Mouse (Mus musculus): Measurements from ENCODE around the gene Aire. TPM values are rescaled to one million over a fixed set of nuclear protein-coding genes. Genes with fewer than 3 reads are reported as not detected.

Aire gene
- total RNA-seq, 2 experiments from 2014 or later: 0.46 to 0.54 TPM

- TF ChIP-seq CTCF (conservative IDR thresholded peaks at IDR 0.05): no peak
- DNase-seq (ENCODE audit: low spot score in 2 of 2): no peak
- no peak overlapping the region for H3K4me3 ChIP-seq
- no peak overlapping the region for H3K27ac ChIP-seq
Observed at GRCm38 (mm10) chr10:78074977-78075376, 31.6 kb upstream of the Aire start.

- TF ChIP-seq CTCF (conservative IDR thresholded peaks at IDR 0.05): no peak
- no peak overlapping the region for H3K4me3 ChIP-seq
- H3K27ac ChIP-seq: no peak overlapping the region
- no peak for DNase-seq (ENCODE audit: low spot score in 2 of 2)
Observed at GRCm38 (mm10) chr10:78074151-78074550, 30.7 kb upstream of the Aire start.

DNA sequence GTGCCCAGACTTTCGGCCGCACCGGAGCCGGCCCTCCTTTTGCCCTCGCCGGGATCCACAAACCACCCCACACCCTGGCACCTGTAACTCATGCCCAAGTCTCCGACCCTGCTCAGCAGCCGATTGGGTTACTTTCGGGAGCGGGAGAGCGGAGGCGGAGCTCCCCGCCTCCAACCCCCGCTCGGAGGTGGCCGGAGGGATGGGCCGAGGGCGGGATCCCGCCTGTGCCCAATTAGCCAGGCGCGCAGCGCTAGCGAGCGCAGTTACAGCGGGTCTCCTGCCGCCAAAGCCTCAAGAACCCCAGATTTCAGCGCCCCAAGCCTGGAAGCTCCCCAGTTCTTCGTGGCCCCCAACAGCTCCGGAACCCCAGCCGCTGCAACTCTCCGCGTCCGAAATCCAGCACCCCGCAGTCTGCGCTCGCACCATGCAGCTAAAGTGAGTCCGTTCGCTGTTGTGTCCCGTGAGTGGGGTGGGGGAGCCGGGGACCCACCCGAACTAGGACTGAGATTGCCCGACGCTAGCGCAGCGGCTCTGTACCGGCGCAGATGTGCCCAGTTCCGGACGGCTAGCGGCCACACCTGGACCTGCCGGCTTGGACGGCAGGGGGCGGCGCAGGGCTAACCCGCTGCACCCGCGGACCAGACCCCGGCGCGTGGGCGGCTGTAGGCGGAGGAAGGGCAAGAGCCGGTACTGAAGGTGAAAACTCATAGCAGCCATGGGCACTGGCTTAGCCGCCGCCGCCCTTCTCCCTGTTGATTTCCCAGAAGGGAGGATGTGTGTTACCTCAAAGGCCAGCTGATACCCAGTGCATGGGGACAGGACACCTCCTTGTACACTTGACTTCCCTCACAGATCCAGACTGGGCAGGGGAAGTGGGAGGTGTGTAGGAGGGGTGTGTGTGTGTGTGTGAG lies 25.9 kb upstream of the Aire start, which contains the start of gene Icosl:
TSS of gene Icosl (plus strand) at position 202 of the 911 bp plus-strand sequence.
- Histone ChIP-seq H3K4me3 (peak within 1 kb of the TSS; percentile 82), H3K27ac (peak within 1 kb of the TSS; percentile 84)
- peak; percentile 73 for TF ChIP-seq CTCF (conservative IDR thresholded peaks at IDR 0.05)
- peak; percentile 28 to 55 for DNase-seq (ENCODE audit: low spot score in 2 of 2)

- no peak overlapping the region for H3K27ac ChIP-seq
- no peak for TF ChIP-seq CTCF (conservative IDR thresholded peaks at IDR 0.05)
- DNase-seq (ENCODE audit: low spot score in 2 of 2): no peak
- peak overlapping the region; percentile 82 for H3K4me3 ChIP-seq
Observed at GRCm38 (mm10) chr10:78068541-78068940, 25.1 kb upstream of the Aire start.

DNA sequence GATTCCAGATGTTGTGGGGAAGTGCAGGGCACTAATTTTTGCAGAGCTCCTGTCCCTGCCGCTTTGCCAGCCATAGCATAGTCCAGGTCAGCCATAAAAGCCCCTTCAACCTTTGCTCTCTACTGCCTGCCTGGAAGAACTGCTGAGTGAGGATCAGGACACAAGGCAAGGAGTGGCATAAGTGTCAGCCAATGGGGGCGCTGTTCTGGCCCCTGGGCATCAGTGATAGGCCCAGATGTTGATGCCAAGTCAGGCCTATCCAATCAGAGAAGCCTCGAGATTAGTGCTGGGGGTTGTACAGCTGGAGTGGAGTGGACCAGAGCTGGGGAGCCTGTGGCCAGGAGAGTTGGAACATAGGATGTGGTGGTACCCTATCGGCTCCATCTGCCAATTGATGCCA lies 23.8 kb upstream of the Aire start:
- Histone ChIP-seq H3K27ac (no peak overlapping the region), H3K4me3 (no peak overlapping the region)
- TF ChIP-seq CTCF (conservative IDR thresholded peaks at IDR 0.05): peak; percentile 24; the same call in 1 of the 2 replicates
- no peak for DNase-seq (ENCODE audit: low spot score in 2 of 2)

- DNase-seq (ENCODE audit: low spot score in 2 of 2): no peak
- TF ChIP-seq CTCF (conservative IDR thresholded peaks at IDR 0.05): no peak
- Histone ChIP-seq H3K27ac (no peak overlapping the region), H3K4me3 (no peak overlapping the region)
Observed at GRCm38 (mm10) chr10:78063122-78063521, 19.7 kb upstream of the Aire start.

DNA sequence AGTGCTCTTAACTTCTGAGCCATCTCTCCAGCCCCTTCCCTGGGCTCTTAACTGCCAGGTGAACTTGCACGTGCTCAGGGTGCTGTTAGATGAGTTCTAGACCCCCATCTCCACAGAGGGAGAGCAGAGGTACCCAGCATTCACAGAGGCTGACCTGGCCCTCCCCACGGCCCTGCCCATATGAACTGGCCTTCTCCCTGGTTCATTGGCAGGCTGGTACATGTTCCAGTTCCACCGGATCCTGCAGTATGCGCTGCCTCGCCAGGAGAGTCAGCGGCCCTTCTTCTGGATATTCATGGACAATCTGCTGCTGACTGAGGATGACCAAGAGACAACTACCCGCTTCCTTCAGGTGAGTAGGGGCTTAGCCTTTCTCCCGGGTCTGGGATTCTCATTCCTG lies 13.6 kb upstream of the Aire start:
- no peak overlapping the region for H3K4me3 ChIP-seq
- H3K27ac ChIP-seq: no peak overlapping the region
- no peak for DNase-seq (ENCODE audit: low spot score in 2 of 2)
- TF ChIP-seq CTCF (conservative IDR thresholded peaks at IDR 0.05): no peak

DNA sequence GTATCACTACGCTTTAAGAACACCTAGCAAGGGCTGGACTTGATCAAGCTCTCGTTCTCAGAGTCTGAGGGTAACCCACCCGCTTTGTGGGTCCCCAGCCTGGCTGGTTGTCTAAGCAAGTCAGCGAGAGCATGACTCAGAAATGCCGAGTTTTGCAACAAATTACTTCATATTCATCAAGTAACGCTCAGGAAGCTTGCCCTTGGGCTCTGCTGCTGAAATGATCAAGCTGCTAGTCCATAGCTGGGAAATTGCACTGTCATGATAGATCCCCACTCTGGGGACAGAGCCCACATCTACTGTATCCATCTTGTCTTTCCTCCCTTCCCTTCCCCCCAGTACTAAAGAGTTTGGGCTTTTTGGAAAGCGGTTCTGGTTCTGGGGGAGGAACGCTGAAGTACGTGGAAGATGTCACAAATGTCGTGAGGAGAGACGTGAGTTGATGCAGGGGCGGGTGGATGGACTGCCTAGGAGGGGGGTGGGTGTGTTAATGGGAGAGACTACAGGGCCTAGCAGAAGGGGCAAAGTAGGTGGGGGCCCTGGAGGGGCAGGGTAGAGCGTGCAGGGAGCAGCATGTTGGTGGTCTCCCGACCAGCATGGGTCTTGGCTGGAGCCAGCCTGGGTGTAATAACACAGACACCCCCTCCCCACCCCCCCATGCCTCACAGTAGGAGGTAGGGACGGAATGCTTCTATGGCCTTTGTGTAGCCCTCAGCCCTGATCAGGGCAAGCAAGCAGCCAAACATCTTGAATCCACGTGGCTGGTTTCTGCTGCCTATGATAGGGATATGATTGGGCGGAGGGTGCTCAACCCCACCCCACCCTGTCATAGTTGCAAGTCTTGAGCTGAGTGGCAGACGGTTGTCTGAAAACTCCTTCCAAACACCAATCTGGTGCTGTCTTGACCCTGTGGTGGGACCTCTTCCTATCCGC lies 11.5 kb upstream of the Aire start:
- DNase-seq (ENCODE audit: low spot score in 2 of 2): no peak
- H3K4me3 ChIP-seq: no peak overlapping the region
- TF ChIP-seq CTCF (conservative IDR thresholded peaks at IDR 0.05): no peak
- no peak overlapping the region for H3K27ac ChIP-seq

DNA sequence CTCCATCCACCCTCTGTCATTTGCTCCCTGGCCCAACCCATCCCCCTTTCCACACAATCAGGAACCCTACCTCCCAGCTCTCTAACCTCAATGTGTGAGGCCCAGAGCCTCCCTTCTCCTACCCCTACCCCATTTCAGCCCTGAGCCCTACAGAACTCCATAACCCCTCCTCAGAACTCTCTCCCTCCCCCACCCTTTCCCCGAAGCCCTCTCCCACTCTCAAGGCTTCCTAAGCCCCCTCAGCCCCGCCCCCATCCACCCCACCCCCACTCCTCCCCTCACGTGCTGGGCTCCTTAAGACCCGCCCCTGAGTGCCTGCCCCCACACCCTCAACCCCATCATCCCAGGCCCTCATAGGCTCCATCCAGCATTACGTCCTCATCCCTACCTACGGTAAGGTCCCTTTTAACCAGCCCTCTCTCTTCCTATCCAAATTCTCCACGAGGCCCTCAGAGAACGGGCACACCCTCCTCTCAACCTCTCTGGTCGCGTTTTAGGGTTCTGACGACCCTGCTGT lies 6.2 kb upstream of the Aire start:
- TF ChIP-seq CTCF (conservative IDR thresholded peaks at IDR 0.05): no peak
- H3K4me3 ChIP-seq: no peak overlapping the region
- no peak for DNase-seq (ENCODE audit: low spot score in 2 of 2)
- H3K27ac ChIP-seq: no peak overlapping the region

DNA sequence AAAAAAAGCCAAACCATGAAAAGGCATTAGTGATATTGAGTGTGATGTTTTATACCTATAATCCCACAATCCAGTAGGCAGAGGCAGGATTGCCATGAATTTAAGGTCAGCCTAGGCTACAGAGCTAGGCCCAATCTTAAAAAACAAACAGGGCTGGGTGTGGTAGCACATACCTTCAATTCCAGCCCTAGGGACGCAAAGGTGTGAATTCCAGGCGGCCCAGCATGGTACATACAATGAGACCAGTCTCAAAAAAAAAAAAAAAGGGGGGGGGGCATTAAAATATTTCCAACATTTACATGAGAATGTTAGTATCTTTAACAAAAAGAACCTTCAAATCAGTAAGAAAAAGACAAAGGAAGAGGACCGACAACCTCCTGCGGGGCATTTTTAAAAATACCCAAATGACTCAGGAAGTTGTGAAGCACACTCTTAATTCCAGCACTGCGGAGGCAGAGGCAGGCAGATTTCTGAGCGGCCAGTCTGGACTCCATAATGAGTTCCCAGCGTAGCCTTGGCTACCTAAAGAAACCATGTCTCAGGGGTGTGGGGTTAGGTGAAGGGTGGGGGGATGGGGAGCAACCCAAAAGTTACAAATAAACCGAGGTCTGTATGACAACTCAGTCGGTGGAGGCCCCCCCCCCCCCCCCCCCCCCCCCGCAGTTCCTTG lies 4.8 kb upstream of the Aire start:
- no peak for TF ChIP-seq CTCF (conservative IDR thresholded peaks at IDR 0.05)

GRCm38 (mm10) chr10:78046388-78046787 lies 3.0 kb upstream of the Aire start:
- no peak overlapping the region for H3K27ac ChIP-seq
- TF ChIP-seq CTCF (conservative IDR thresholded peaks at IDR 0.05): no peak
- no peak for DNase-seq (ENCODE audit: low spot score in 2 of 2)
- H3K4me3 ChIP-seq: no peak overlapping the region

More for the DNA sequence above, 4.8 kb upstream of the Aire start:
- Histone ChIP-seq H3K4me3 (no peak overlapping the region), H3K27ac (no peak overlapping the region)
- DNase-seq (ENCODE audit: low spot score in 2 of 2): no peak

DNA sequence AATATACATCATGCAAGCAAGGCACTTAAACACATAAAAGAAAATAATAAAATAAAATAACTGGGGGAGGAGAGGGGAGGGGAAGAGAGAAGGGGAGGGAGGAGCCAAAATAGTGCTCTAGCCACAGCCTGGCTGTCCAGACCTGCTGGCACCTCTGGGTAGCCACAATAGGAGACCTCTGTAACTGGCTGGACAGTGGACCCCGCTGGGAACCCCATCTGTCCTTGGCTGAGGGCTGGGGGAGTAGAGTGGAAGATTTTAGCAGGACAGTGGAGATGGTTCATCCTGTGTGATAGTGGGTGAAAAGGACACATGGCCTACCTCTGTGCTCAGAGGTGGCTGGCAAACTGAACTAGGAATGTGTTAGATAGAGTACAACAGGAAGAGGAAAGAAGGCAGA lies 1.1 kb upstream of the Aire start:
- Histone ChIP-seq H3K27ac (no peak overlapping the region), H3K4me3 (no peak overlapping the region)
- no peak for DNase-seq (ENCODE audit: low spot score in 2 of 2)
- no peak for TF ChIP-seq CTCF (conservative IDR thresholded peaks at IDR 0.05)

Data from layer of hippocampus, adult 2 months (tissue).